Mouse (Mus musculus) lung, embryonic 15.5 days (tissue): ENCODE data around the gene 4930556J24Rik. TPM values are rescaled to one million over a fixed set of nuclear protein-coding genes. Genes with fewer than 3 reads are reported as not detected.
"Not testable (repeated sequence)": the region's sequence is repeated elsewhere in the genome, so short reads cannot be mapped to it uniquely, and the experiment has no call there.

Experiments used
- ATAC-seq: fragments of 200-750 bp; cut with Nextera tagmentation; 2 replicates; pipeline ENCODE4 v1.8.0; 2017; ENCODE audit warnings: moderate number of reproducible peaks, borderline replicate concordance; ENCODE audit not compliant: low FRiP score, low TSS enrichment; ENCODE audit errors: extremely low read depth
- H3K27ac ChIP-seq: fragments of 300-500 bp; sonication (generic); 2 replicates; pipeline ENCODE4 v1.5.1; 2015; ENCODE audit warnings: moderate library complexity, mild to moderate bottlenecking, inconsistent platforms
- H3K27me3 ChIP-seq: fragments of 300-500 bp; sonication (generic); 2 replicates; pipeline ENCODE4 v1.6.1; 2015; ENCODE audit warnings: inconsistent platforms
- H3K36me3 ChIP-seq: fragments of 300-500 bp; sonication (generic); 2 replicates; pipeline ENCODE4 v1.6.1; 2015; ENCODE audit warnings: inconsistent platforms
- H3K4me1 ChIP-seq: fragments of 300-500 bp; sonication (generic); 2 replicates; pipeline ENCODE4 v1.6.1; 2015; ENCODE audit warnings: inconsistent platforms
- H3K4me2 ChIP-seq: fragments of 300-500 bp; sonication (generic); 2 replicates; pipeline ENCODE4 v1.6.1; 2015; ENCODE audit warnings: inconsistent platforms, mild to moderate bottlenecking, moderate library complexity
- H3K4me3 ChIP-seq: fragments of 300-500 bp; sonication (generic); 2 replicates; pipeline ENCODE4 v1.5.1; 2015; ENCODE audit warnings: mild to moderate bottlenecking, inconsistent platforms
- H3K9ac ChIP-seq: fragments of 300-500 bp; sonication (generic); 2 replicates; pipeline ENCODE4 v1.6.1; 2015; ENCODE audit warnings: inconsistent platforms
- H3K9me3 ChIP-seq: fragments of 300-500 bp; sonication (generic); 2 replicates; pipeline ENCODE4 v1.6.1; 2016; ENCODE audit warnings: inconsistent platforms
- WGBS: fragments of 180-500 bp; shearing (Covaris S2); methylation state at CpG from one replicate; pipeline ENCODE4 v1.1.7; 2015; 5-methylcytosine and 5-hydroxymethylcytosine counted together
- polyA plus RNA-seq: library from polyadenylated mRNA; unstranded; fragments of >200 nt; fragmentation: Nextera tagmentation; extraction: Ambion mirVana; gene quantifications from 2 replicates; pipeline ENCODE4 v1.2.1, GENCODE M21; 2015

Gene 4930556J24Rik
- polyA plus RNA-seq, 1 experiment from 2014 or later = 0.21 TPM

- Histone ChIP-seq H3K4me2 (peak within 1 kb of the TSS; percentile 95), H3K9ac (peak within 1 kb of the TSS; percentile 51), H3K4me1 (peaks cover 38% of the 10 kb centered on the region), H3K9me3 (no peaks in the 10 kb centered on the region), H3K36me3 (0 out of 2 replicates have a peak, but pooled peaks cover 3% of the 10 kb centered on the region), H3K27ac (peak within 1 kb of the TSS; percentile 67), H3K4me3 (peak within 1 kb of the TSS; percentile 64), H3K27me3 (peaks cover 9% of the 10 kb centered on the region; the same call in 1 of the 2 replicates)
- whole genome bisulfite sequencing = under 1% methylated on average over 28 of the region's 28 CpGs
- ATAC-seq = peak; percentile 62
Observed at GRCm38 (mm10) chr11:3914109-3914840, 62.3 kb downstream of the 4930556J24Rik start, which contains the start of gene Slc35e4. TSS of gene Slc35e4 (minus strand) at chr11:3914664.

GRCm38 (mm10) chr11:3913316-3914108 lies 63.1 kb downstream of the 4930556J24Rik start:
- H3K27ac ChIP-seq = peak overlapping the region; percentile 67
- peak overlapping the region; percentile 95 for H3K4me2 ChIP-seq
- H3K36me3 ChIP-seq = 0 out of 2 replicates have a peak, but pooled peaks cover 3% of the 10 kb centered on the region
- H3K9ac ChIP-seq = peak overlapping the region; percentile 51
- WGBS = under 1% methylated on average over 65 of the region's 65 CpGs
- H3K4me1 ChIP-seq = peaks cover 38% of the 10 kb centered on the region
- peak overlapping the region; percentile 64 for H3K4me3 ChIP-seq
- H3K9me3 ChIP-seq = no peaks in the 10 kb centered on the region
- peaks cover 9% of the 10 kb centered on the region; the same call in 1 of the 2 replicates for H3K27me3 ChIP-seq
- ATAC-seq = peak; percentile 86

GRCm38 (mm10) chr11:3912875-3913271 lies 63.7 kb downstream of the 4930556J24Rik start:
- peak overlapping the region; percentile 51 for H3K9ac ChIP-seq
- H3K27ac ChIP-seq = peak overlapping the region; percentile 67; the same call in 1 of the 2 replicates
- ATAC-seq = no peak
- peaks cover 38% of the 10 kb centered on the region for H3K4me1 ChIP-seq
- 3% methylated on average over 16 of the region's 16 CpGs for WGBS
- peak overlapping the region; percentile 95 for H3K4me2 ChIP-seq
- no peaks in the 10 kb centered on the region for H3K9me3 ChIP-seq
- H3K27me3 ChIP-seq = peaks cover 9% of the 10 kb centered on the region; the same call in 1 of the 2 replicates
- 0 out of 2 replicates have a peak, but pooled peaks cover 3% of the 10 kb centered on the region for H3K36me3 ChIP-seq
- H3K4me3 ChIP-seq = peak overlapping the region; percentile 64

GRCm38 (mm10) chr11:3912100-3912874 lies 64.3 kb downstream of the 4930556J24Rik start:
- Histone ChIP-seq H3K9me3 (no peaks in the 10 kb centered on the region), H3K4me3 (peak overlapping the region; percentile 64), H3K36me3 (no peaks in the 10 kb centered on the region), H3K4me1 (peaks cover 38% of the 10 kb centered on the region), H3K27ac (no peak overlapping the region), H3K27me3 (peaks cover 9% of the 10 kb centered on the region; the same call in 1 of the 2 replicates), H3K9ac (no peak overlapping the region), H3K4me2 (peak overlapping the region; percentile 95)
- no peak for ATAC-seq
- 18% methylated on average over 19 of the region's 19 CpGs for WGBS

- not testable (repeated sequence) for H3K4me3 ChIP-seq, H3K27me3 ChIP-seq, H3K36me3 ChIP-seq, ATAC-seq, H3K9ac ChIP-seq, H3K27ac ChIP-seq, H3K9me3 ChIP-seq
- 88% methylated on average over 6 of the region's 6 CpGs for WGBS
- Histone ChIP-seq H3K4me1 (peaks cover 38% of the 10 kb centered on the region), H3K4me2 (peak overlapping the region; percentile 4; the same call in 1 of the 2 replicates)
Observed at GRCm38 (mm10) chr11:3911440-3911839, 65.1 kb downstream of the 4930556J24Rik start.

- Histone ChIP-seq H3K4me2 (peak overlapping the region; percentile 4; the same call in 1 of the 2 replicates), H3K9me3 (no peaks in the 10 kb centered on the region), H3K9ac (no peak overlapping the region), H3K27ac (no peak overlapping the region), H3K4me1 (peaks cover 38% of the 10 kb centered on the region), H3K4me3 (no peak overlapping the region), H3K36me3 (no peaks in the 10 kb centered on the region), H3K27me3 (peaks cover 9% of the 10 kb centered on the region; the same call in 1 of the 2 replicates)
- no peak for ATAC-seq
- 59% methylated on average over 5 of the region's 5 CpGs for WGBS
Observed at GRCm38 (mm10) chr11:3910513-3911310, 65.9 kb downstream of the 4930556J24Rik start.

- Histone ChIP-seq H3K4me1 (peaks cover 36% of the 10 kb centered on the region), H3K36me3 (no peaks in the 10 kb centered on the region), H3K27me3 (peaks cover 9% of the 10 kb centered on the region; the same call in 1 of the 2 replicates), H3K4me2 (no peak overlapping the region), H3K9ac (no peak overlapping the region), H3K4me3 (no peak overlapping the region), H3K27ac (no peak overlapping the region), H3K9me3 (no peaks in the 10 kb centered on the region)
- 89% methylated on average over 4 of the region's 4 CpGs for WGBS
- no peak for ATAC-seq
Observed at GRCm38 (mm10) chr11:3909236-3909635, 67.3 kb downstream of the 4930556J24Rik start.

GRCm38 (mm10) chr11:3905446-3905845 lies 71.1 kb downstream of the 4930556J24Rik start:
- peaks cover 12% of the 10 kb centered on the region for H3K4me1 ChIP-seq
- H3K4me2 ChIP-seq = no peak overlapping the region
- no peak overlapping the region for H3K4me3 ChIP-seq
- H3K36me3 ChIP-seq = no peaks in the 10 kb centered on the region
- no peak overlapping the region for H3K27ac ChIP-seq
- H3K27me3 ChIP-seq = no peaks in the 10 kb centered on the region
- WGBS = 93% methylated on average over 1 of the region's 1 CpGs
- no peak overlapping the region for H3K9ac ChIP-seq
- no peak for ATAC-seq
- H3K9me3 ChIP-seq = no peaks in the 10 kb centered on the region

GRCm38 (mm10) chr11:3904673-3905072 lies 71.9 kb downstream of the 4930556J24Rik start:
- no peak for ATAC-seq
- WGBS = 73% methylated on average over 6 of the region's 6 CpGs
- H3K9ac ChIP-seq = no peak overlapping the region
- no peak overlapping the region for H3K4me2 ChIP-seq
- no peak overlapping the region for H3K4me3 ChIP-seq
- no peaks in the 10 kb centered on the region for H3K9me3 ChIP-seq
- peaks cover 7% of the 10 kb centered on the region; the same call in 1 of the 2 replicates for H3K4me1 ChIP-seq
- no peak overlapping the region for H3K27ac ChIP-seq
- H3K36me3 ChIP-seq = no peaks in the 10 kb centered on the region
- no peaks in the 10 kb centered on the region for H3K27me3 ChIP-seq

- ATAC-seq = no peak
- Histone ChIP-seq H3K4me2 (no peak overlapping the region), H3K9ac (no peak overlapping the region), H3K27me3 (no peaks in the 10 kb centered on the region), H3K9me3 (no peaks in the 10 kb centered on the region), H3K4me1 (peaks cover 7% of the 10 kb centered on the region; the same call in 1 of the 2 replicates), H3K27ac (no peak overlapping the region), H3K4me3 (no peak overlapping the region), H3K36me3 (no peaks in the 10 kb centered on the region; the same call in 1 of the 2 replicates)
- WGBS = 63% methylated on average over 5 of the region's 5 CpGs
Observed at GRCm38 (mm10) chr11:3903046-3903445, 73.5 kb downstream of the 4930556J24Rik start.
